Mouse (Mus musculus): ENCODE results near the gene Pgf. TPM values are rescaled to one million over a fixed set of nuclear protein-coding genes. Genes with fewer than 3 reads are reported as not detected.

The Pgf gene
- total and polyA plus RNA-seq, 2 experiments from 2014 or later = 3.6 to 5.0 TPM

GRCm38 (mm10) chr12:85121806-85122459 is 55.7 kb downstream of the Pgf start:
- no peak overlapping the region for H3K9ac ChIP-seq (replicated peaks; ENCODE audit: low read depth, low read length)
- DNase-seq (ENCODE audit: low spot score) (no peak), ATAC-seq (ENCODE audit: insufficient read depth, low read depth) (no peak)
- peaks cover 93% of the 10 kb centered on the region for H3K36me3 ChIP-seq (replicated peaks; ENCODE audit: control insufficient read depth, insufficient read depth, low read length)
- H3K27me3 ChIP-seq (ENCODE audit: control insufficient read depth, insufficient read depth, low read length) = no peaks in the 10 kb centered on the region
- WGBS = 88% methylated on average over 9 of the region's 9 CpGs
- H3K9me3 ChIP-seq (replicated peaks; ENCODE audit: control insufficient read depth, low read length) = no peaks in the 10 kb centered on the region
- no peak overlapping the region for H3K4me3 ChIP-seq (ENCODE audit: low read depth, low read length)
- H3K27ac ChIP-seq (ENCODE audit: low read depth) = no peak overlapping the region
- no peak overlapping the region for H3K4me2 ChIP-seq (ENCODE audit: low read depth, low read length)
- no peak for TF ChIP-seq CTCF (IDR thresholded peaks at IDR 0.05; ENCODE audit: low read depth)
- H3K4me1 ChIP-seq (ENCODE audit: control insufficient read depth, insufficient read depth) = no peaks in the 10 kb centered on the region

Other genes with a start within 250 kb of the Pgf start
- 17.8 and 39.1 TPM in 2 replicates for gene Fcf1, start 206.9 kb downstream of the Pgf start, total RNA-seq (2014; rRNA removed; ENCODE audit: low replicate concordance)
- 85.1 and 90.9 TPM in 2 replicates for gene Fcf1, start 206.9 kb downstream of the Pgf start, polyA plus RNA-seq (2015; fragmentation: Nextera tagmentation; extraction: Ambion mirVana)
- 33.2 and 38.8 TPM in 2 replicates for gene Arel1, start 206.9 kb downstream of the Pgf start, total RNA-seq (2014; rRNA removed; ENCODE audit: low replicate concordance)
- gene Arel1, start 206.9 kb downstream of the Pgf start, polyA plus RNA-seq (2015; fragmentation: Nextera tagmentation; extraction: Ambion mirVana) = 11.0 and 12.1 TPM in 2 replicates
- gene Ylpm1, start 181.5 kb downstream of the Pgf start, total RNA-seq (2014; rRNA removed; ENCODE audit: low replicate concordance) = 10.2 and 14.7 TPM in 2 replicates
- 10.2 and 10.5 TPM in 2 replicates for gene Ylpm1, start 181.5 kb downstream of the Pgf start, polyA plus RNA-seq (2015; fragmentation: Nextera tagmentation; extraction: Ambion mirVana)
- gene Prox2, start 67.0 kb downstream of the Pgf start, total RNA-seq (2014; rRNA removed; ENCODE audit: low replicate concordance) = 0.08 and 2.0 TPM in 2 replicates
- 1.8 and 1.9 TPM in 2 replicates for gene Prox2, start 67.0 kb downstream of the Pgf start, polyA plus RNA-seq (2015; fragmentation: Nextera tagmentation; extraction: Ambion mirVana)
- 341 and 343 TPM in 2 replicates for gene Dlst, start 67.0 kb downstream of the Pgf start, total RNA-seq (2014; rRNA removed; ENCODE audit: low replicate concordance)
- 255 and 269 TPM in 2 replicates for gene Dlst, start 67.0 kb downstream of the Pgf start, polyA plus RNA-seq (2015; fragmentation: Nextera tagmentation; extraction: Ambion mirVana)
- gene Rps6kl1, start 26.5 kb downstream of the Pgf start, total RNA-seq (2014; rRNA removed; ENCODE audit: low replicate concordance) = 0.04 and 0.11 TPM in 2 replicates
- gene Rps6kl1, start 26.5 kb downstream of the Pgf start, polyA plus RNA-seq (2015; fragmentation: Nextera tagmentation; extraction: Ambion mirVana) = 0.95 and 1.1 TPM in 2 replicates
- 54.0 and 106 TPM in 2 replicates for gene Eif2b2, start 41.7 kb upstream of the Pgf start, total RNA-seq (2014; rRNA removed; ENCODE audit: low replicate concordance)
- gene Eif2b2, start 41.7 kb upstream of the Pgf start, polyA plus RNA-seq (2015; fragmentation: Nextera tagmentation; extraction: Ambion mirVana) = 48.6 and 49.4 TPM in 2 replicates
- 4.4 and 8.6 TPM in 2 replicates for gene Mlh3, start 92.8 kb upstream of the Pgf start, total RNA-seq (2014; rRNA removed; ENCODE audit: low replicate concordance)
- gene Mlh3, start 92.8 kb upstream of the Pgf start, polyA plus RNA-seq (2015; fragmentation: Nextera tagmentation; extraction: Ambion mirVana) = 4.9 and 5.0 TPM in 2 replicates
- gene Acyp1, start 110.6 kb upstream of the Pgf start, total RNA-seq (2014; rRNA removed; ENCODE audit: low replicate concordance) = 18.1 and 64.2 TPM in 2 replicates
- 59.8 and 72.1 TPM in 2 replicates for gene Acyp1, start 110.6 kb upstream of the Pgf start, polyA plus RNA-seq (2015; fragmentation: Nextera tagmentation; extraction: Ambion mirVana)
- gene Zc2hc1c, start 110.8 kb upstream of the Pgf start, total RNA-seq (2014; rRNA removed; ENCODE audit: low replicate concordance) = 0.80 and 0.85 TPM in 2 replicates
- 1.1 TPM in 2 replicates for gene Zc2hc1c, start 110.8 kb upstream of the Pgf start, polyA plus RNA-seq (2015; fragmentation: Nextera tagmentation; extraction: Ambion mirVana)
- gene Nek9, start 161.6 kb upstream of the Pgf start, total RNA-seq (2014; rRNA removed; ENCODE audit: low replicate concordance) = 29.2 and 45.2 TPM in 2 replicates
- gene Nek9, start 161.6 kb upstream of the Pgf start, polyA plus RNA-seq (2015; fragmentation: Nextera tagmentation; extraction: Ambion mirVana) = 12.5 and 14.2 TPM in 2 replicates
- gene Tmed10, start 197.1 kb upstream of the Pgf start, total RNA-seq (2014; rRNA removed; ENCODE audit: low replicate concordance) = 48.2 and 49.7 TPM in 2 replicates
- 216 and 218 TPM in 2 replicates for gene Tmed10, start 197.1 kb upstream of the Pgf start, polyA plus RNA-seq (2015; fragmentation: Nextera tagmentation; extraction: Ambion mirVana)